Mouse (Mus musculus): ENCODE data around the gene Spata20.
A peak's percentile ranks its signal among the peaks of the same experiment; 100 is the strongest.

The Spata20 gene

DNA sequence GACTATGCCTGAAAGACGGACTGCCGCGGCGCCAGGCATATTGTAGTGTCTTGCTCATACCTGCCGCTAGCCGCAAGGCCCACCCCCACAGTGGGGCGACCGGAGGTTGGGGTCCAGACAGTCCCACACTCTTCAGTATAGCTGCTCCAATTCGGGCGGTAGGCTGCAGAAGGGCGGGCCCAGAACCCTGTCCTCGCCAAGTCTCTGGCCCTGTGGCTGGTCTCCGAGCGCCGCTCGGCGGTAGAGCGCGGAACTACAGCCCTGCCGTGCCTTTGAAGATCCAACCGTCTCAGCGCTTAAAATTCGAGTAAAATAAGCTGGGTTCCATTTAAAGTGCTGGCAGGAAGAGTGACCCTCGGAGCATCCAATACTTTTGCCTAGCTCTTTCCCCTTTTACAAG is at the start of gene Spata20:
Spata20 (minus strand) TSS at position 179 of the 400 bp plus-strand sequence.
- DNase-seq: peak; percentile 93

DNA sequence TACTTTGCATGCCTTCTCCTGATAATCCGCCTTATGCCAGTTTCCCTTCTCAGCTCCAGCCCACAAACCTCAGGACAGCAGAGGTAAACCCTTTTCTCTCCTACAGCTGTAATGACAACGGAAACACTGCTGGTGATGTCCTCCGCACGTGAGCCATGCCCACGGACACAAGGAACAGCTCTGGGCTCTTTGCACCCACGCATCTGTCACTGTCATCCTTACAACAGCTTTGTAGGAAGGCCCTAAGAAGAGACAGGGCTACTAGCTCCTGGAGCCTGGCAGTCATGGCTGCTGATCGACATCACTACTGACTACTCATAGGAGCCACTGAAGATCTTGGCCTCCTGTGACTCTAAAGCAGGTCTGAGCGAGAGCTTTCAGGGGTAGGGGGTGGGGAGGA is 47.2 kb upstream of the Spata20 start:
- DNase-seq: no peak

GRCm38 (mm10) chr11:94528879-94529278 is 42.9 kb upstream of the Spata20 start:
- no peak for DNase-seq

- DNase-seq: no peak
These were observed 40.3 kb upstream of the Spata20 start for GRCm38 (mm10) chr11:94526171-94526879.

DNA sequence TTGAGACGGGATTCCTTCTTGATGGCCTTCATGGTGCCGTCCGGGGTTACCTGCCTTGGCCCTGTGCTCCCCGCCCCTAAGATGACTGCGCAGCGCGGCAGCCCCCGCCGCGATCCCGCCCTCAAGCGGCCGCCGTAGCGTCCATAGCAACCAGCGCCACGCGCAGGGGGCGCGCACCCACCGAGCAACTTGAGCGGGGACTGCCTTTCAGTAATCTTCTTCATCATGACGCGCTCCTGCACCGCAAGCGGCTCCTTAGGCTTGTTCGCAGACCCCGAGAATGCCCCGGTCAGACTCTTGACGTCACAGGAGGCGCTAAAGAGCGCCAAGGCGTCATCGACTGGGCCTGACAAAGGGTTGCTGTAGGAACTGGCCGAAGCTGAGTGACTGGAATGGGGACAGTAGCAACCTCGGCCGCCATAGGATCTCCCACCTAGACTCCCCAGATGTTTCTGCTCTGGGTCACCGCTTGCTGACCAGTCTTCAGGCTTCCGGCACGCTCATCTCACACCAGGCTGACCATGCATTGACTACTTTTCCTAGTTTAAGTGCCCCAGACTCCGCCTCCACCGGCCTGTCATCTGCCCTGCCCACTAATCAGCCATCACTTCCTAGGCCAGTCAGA is 35.4 kb upstream of the Spata20 start, which contains the start of gene Mycbpap:
Mycbpap (minus strand) TSS at position 524 of the 625 bp plus-strand sequence.
- peak; percentile 62 for DNase-seq

- no peak for DNase-seq
These were observed 27.5 kb upstream of the Spata20 start for GRCm38 (mm10) chr11:94513452-94513851.

GRCm38 (mm10) chr11:94508976-94509375 is 23.0 kb upstream of the Spata20 start:
- no peak for DNase-seq

DNA sequence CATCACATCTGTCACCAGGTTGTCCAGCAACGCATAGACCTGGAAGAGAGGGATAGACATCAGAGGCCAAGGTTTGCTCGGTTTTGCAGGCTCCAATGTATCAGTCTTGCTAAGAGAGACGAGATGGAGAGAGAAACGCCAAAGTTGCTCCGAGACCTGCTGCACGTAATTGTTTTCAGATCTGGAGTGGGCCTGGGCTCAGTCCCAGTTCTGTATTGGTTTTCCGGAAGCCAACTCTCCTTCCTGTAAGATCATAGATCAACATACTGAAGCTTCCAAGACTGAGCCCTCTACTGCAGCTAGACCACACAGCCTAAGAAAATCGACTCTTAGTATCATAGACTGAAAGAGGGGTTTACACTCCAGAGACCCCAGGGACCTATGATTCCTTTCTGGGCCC is 15.5 kb upstream of the Spata20 start:
- no peak for DNase-seq

GRCm38 (mm10) chr11:94500362-94500761 is 14.4 kb upstream of the Spata20 start:
- no peak for DNase-seq

DNA sequence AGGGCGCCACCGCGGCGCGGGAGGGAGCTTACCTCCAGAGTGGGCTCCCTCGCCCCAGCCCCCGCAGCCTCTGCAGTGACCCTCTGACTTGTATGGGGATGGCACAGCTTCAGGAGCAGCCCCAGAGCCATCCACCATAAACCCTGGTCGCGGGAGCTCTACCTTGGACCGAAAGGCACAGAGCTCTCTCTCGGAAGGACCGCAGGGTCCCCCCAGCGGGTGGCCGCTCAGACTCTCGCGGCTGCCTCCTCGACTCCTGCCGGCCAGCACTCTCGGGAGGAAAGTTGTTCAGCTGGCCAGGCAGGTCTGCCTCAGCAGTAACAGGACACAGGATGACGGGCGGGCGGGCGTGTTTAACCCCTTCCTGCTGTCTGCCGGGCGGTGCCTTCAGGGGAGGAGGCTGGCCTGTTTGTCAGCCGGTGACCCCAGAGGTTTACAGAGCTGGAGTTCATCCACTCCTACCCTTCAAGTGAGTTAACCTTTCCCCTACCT is 13.7 kb upstream of the Spata20 start, which contains the start of gene Epn3:
Epn3 (minus strand) TSS at position 314 of the 492 bp plus-strand sequence.
- no peak for DNase-seq

DNA sequence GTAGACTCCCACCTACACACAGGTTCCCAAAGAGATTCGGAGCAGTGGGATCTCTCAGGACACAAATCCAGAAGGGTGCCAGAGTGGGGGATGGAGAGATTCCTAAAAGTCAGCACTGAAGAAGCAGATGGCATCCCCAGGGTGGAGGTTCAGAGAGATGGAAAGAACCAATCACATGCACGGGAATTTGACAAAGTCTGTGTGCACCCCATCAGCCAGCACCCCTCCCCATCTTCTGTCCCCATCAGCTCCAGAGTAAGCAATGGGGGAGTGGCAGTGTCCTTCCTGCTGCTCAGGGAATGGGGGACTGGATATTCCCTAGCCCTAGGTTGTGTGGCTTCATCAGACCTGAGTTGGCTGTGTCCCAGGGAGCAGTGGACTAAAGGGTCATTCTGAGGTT is 13.1 kb upstream of the Spata20 start:
- DNase-seq: no peak

DNA sequence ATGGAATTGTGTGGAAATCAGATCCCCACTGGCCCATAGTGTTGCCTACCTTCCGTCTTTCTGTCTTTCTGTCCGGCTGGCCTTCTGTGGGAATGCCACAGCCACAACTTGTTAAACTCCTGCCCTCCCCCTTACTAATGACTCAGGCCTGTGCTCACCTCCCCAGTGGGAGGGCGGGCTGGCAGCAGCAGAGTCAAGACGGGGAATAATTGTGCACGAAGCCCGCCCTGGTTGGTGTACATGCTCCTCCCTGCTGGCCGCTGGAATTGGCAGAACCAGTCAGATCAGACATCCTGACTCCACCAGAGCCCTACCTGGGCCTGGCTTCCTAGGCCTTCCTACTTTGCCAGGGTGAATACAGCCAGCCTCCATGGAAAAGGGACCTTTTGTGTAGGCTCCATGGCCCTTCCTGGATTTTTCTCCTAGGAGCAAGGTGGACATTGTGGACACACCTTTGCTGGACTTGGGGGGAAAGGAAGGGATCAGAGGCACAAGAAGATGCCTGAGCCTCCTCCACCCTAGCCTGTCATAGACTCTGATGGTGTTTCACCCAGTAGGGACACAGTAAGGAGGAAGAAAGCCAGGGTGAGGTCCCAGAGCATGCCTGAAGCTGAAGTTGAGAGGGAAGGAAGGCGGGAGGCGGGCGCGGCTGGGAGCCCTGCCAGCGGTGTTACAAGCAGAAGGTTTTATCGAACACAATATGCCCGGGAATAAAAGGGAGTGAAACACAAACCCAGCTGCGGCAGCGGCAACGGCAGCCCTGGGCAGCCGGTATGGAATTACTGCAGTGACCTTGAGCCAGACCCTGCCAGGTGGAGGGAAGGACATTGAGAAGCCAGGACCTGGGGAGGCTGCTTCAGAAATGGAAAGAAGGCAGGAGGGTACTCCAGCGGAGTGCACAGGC is 12.4 kb upstream of the Spata20 start:
- peak; percentile 53 for DNase-seq

GRCm38 (mm10) chr11:94495415-94495814 is 9.4 kb upstream of the Spata20 start:
- no peak for DNase-seq

GRCm38 (mm10) chr11:94491749-94492099 is 5.7 kb upstream of the Spata20 start:
- DNase-seq: no peak

- DNase-seq: peak; percentile 73
These were observed 5.2 kb upstream of the Spata20 start for GRCm38 (mm10) chr11:94491035-94491748.

GRCm38 (mm10) chr11:94489745-94490144 is 3.8 kb upstream of the Spata20 start:
- DNase-seq: no peak

DNA sequence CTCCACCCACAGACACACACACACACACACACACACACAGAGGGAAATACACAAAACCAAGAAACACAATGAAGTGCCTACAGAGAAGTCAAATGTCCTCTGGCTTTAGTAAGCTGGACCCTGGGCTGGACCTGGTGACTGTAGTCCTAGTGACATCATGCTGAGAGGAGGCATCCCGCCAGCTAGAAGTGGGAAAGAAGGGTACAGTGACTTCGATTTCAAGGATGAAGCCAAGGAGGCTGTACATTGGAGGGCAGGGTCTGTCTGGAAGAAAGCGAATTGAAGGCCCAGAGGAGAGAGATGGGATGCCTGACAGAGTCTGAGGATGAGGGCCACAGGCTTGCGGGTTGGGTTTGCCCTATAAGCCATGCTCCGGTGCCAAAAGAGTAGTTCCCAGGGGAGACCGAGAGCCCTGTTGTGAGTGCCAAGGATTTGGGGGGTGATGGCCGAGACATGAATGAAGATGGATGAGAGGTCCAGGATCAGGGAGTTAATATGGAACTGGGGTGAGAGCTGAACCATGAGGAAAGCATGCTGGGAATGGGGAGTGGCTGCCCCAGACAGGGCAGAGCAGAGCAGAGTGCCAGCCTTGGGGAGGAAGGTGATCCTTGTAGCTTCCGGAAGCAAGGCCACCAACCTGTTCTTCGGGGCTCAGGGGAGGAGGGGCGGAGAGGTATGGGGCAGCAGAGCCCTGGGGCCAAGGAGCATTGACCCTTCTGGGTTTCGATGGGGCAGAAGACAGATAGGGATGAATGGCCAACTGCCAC is 3.0 kb upstream of the Spata20 start:
- no peak for DNase-seq

GRCm38 (mm10) chr11:94485223-94485622 is 756 bp downstream of the Spata20 start:
- DNase-seq: no peak

GRCm38 (mm10) chr11:94484636-94485035 is 1.3 kb downstream of the Spata20 start:
- DNase-seq: no peak

GRCm38 (mm10) chr11:94483921-94484320 is 2.1 kb downstream of the Spata20 start:
- no peak for DNase-seq

DNA sequence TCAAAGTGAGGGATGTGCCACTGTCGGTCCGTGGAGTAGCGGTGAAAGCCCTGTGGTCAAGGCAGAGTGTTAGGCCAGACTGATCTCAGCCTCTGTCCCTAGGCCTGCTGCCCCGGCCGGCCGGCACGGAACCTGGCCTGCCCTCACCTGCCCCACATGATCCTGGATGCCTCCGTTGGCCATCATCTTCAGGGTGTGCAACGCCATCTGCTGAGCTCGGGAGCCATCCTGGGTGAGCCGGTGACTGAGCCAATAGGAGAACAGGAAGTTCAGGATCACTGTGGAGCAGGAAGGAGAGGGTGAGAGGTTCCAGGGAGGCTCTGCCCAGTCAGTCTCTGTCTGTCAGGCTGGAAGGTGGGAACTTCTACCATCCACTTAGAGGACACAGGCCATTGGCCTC is 2.5 kb downstream of the Spata20 start:
- DNase-seq: no peak

DNA sequence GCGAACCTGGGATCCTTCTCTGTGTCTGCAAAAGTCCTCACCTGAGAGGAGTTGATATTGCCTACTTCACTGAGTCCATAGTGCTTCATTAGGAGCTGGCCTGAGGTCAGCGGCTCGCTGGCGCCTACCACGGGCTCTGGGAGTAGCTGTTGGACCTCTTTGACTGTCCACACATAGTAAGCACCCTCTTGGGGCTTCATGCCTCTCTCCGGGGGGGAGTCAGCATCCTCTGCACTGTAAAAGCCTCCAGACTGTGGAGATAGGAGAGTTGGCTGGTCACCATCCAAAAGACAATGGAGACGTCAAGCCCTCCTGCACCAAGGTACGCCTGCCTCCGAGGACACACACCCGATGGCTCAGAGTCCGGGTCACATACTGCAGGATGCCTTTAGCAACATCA is 3.2 kb downstream of the Spata20 start:
- no peak for DNase-seq
